Mouse (Mus musculus) thymus, adult 18-20 months (tissue): ENCODE results near the gene Ece1.
"Not testable (repeated sequence)": the region's sequence is repeated elsewhere in the genome, so short reads cannot be mapped to it uniquely, and the experiment has no call there.

ENCODE experiments used
- DNase-seq, 2 experiments: peaks; one replicate each; pipeline ENCODE4 v3.0.0; 2022; ENCODE audit warnings: mixed read lengths in 2 of 2

Gene Ece1

GRCm38 (mm10) chr4:137862019-137862418 is at the start of gene Ece1:
Gene Ece1 (plus strand): TSS chr4:137862237.
- DNase-seq = peak; percentile 86 to 91

- DNase-seq = no peak
Observed at GRCm38 (mm10) chr4:137812946-137813708, 48.9 kb upstream of the Ece1 start.

- DNase-seq = no peak
Observed at GRCm38 (mm10) chr4:137814140-137814539, 47.9 kb upstream of the Ece1 start.

GRCm38 (mm10) chr4:137815473-137815872 is 46.6 kb upstream of the Ece1 start:
- no peak for DNase-seq

- DNase-seq = no peak
Observed at GRCm38 (mm10) chr4:137816216-137816615, 45.8 kb upstream of the Ece1 start.

GRCm38 (mm10) chr4:137818341-137818740 is 43.7 kb upstream of the Ece1 start:
- DNase-seq = no peak

- no peak for DNase-seq
Observed at GRCm38 (mm10) chr4:137819487-137819886, 42.5 kb upstream of the Ece1 start.

GRCm38 (mm10) chr4:137820721-137821120 is 41.3 kb upstream of the Ece1 start:
- no peak for DNase-seq

- no peak for DNase-seq
Observed at GRCm38 (mm10) chr4:137822537-137822936, 39.5 kb upstream of the Ece1 start.

- DNase-seq = no peak
Observed at GRCm38 (mm10) chr4:137823542-137823941, 38.5 kb upstream of the Ece1 start.

GRCm38 (mm10) chr4:137824881-137825280 is 37.2 kb upstream of the Ece1 start:
- DNase-seq = no peak

GRCm38 (mm10) chr4:137830380-137830779 is 31.7 kb upstream of the Ece1 start:
- no peak for DNase-seq

GRCm38 (mm10) chr4:137831598-137831997 is 30.4 kb upstream of the Ece1 start:
- DNase-seq = no peak

GRCm38 (mm10) chr4:137835624-137836337 is 26.3 kb upstream of the Ece1 start:
- peak; percentile 30 to 53 for DNase-seq

GRCm38 (mm10) chr4:137836741-137837140 is 25.3 kb upstream of the Ece1 start:
- DNase-seq = no peak

GRCm38 (mm10) chr4:137837792-137838191 is 24.2 kb upstream of the Ece1 start:
- no peak for DNase-seq

- DNase-seq = no peak
Observed at GRCm38 (mm10) chr4:137838791-137839190, 23.2 kb upstream of the Ece1 start.

- no peak for DNase-seq
Observed at GRCm38 (mm10) chr4:137839452-137839851, 22.6 kb upstream of the Ece1 start.

GRCm38 (mm10) chr4:137844656-137845055 is 17.4 kb upstream of the Ece1 start:
- DNase-seq = no peak

GRCm38 (mm10) chr4:137847651-137848050 is 14.4 kb upstream of the Ece1 start:
- DNase-seq = not testable (repeated sequence)

GRCm38 (mm10) chr4:137850161-137850560 is 11.9 kb upstream of the Ece1 start:
- DNase-seq = no peak

GRCm38 (mm10) chr4:137851484-137851883 is 10.6 kb upstream of the Ece1 start:
- DNase-seq = no peak

- no peak for DNase-seq
Observed at GRCm38 (mm10) chr4:137853822-137854221, 8.2 kb upstream of the Ece1 start.

GRCm38 (mm10) chr4:137855741-137856341 is 6.2 kb upstream of the Ece1 start:
- peak in 1 of 2 experiments; percentile 49 for DNase-seq
